Mouse (Mus musculus) CH12.LX (cell line): ENCODE data around the gene Zxdc.

Experiments used
- CTCF ChIP-seq, 2 experiments: IDR thresholded peaks in 1 of 2; conservative IDR thresholded peaks in 1 of 2; 2 replicates each; pipeline ENCODE4 v1.5.1; 2011 to 2012; ENCODE audit warnings: low read depth in 2 of 2, low read length in 2 of 2, improper control_type of control experiment in 1 of 2, inconsistent platforms in 1 of 2, mild to moderate bottlenecking in 1 of 2, moderate library complexity in 1 of 2
- POLR2A ChIP-seq: IDR thresholded peaks from 2 replicates; pipeline ENCODE4 v1.6.1; 2011; ENCODE audit warnings: low read depth, mild to moderate bottlenecking, improper control_type of control experiment, low read length
- USF1 ChIP-seq: IDR thresholded peaks from 2 replicates; pipeline ENCODE4 v1.6.1; 2014; ENCODE audit warnings: low read depth, mild to moderate bottlenecking, inconsistent platforms, low read length, improper control_type of control experiment
- ZMIZ1 ChIP-seq: IDR thresholded peaks from 2 replicates; pipeline ENCODE4 v1.6.1; 2012; ENCODE audit warnings: low read depth, mild to moderate bottlenecking, inconsistent platforms, low read length, improper control_type of control experiment

- no peak for TF ChIP-seq USF1
- TF ChIP-seq ZMIZ1 = no peak
- no peak for TF ChIP-seq POLR2A
- peak; percentile 59 to 86 for TF ChIP-seq CTCF (conservative IDR thresholded peaks at IDR 0.05 in 1 of 2, IDR thresholded peaks at IDR 0.05 in 1 of 2; ENCODE audit: low read depth in 2 of 2, low read length in 2 of 2)
These were observed 80.9 kb downstream of the Zxdc start for GRCm38 (mm10) chr6:90450179-90450578.
